Mouse (Mus musculus): Measurements from ENCODE around the gene Vmn1r172. TPM values are rescaled to one million over a fixed set of nuclear protein-coding genes. Genes with fewer than 3 reads are reported as not detected.

Gene Vmn1r172
- not detected in 2 replicates for polyA plus RNA-seq (2015; fragmentation: Nextera tagmentation; extraction: Ambion mirVana)

GRCm38 (mm10) chr7:23658016-23658415 lies at the start of gene Vmn1r172:
Gene Vmn1r172 (plus strand): TSS chr7:23658316.

GRCm38 (mm10) chr7:23630422-23630821 lies 27.7 kb upstream of the Vmn1r172 start, which contains the start of gene Vmn1r171:
Gene Vmn1r171 (plus strand): TSS chr7:23630722.

GRCm38 (mm10) chr7:23700403-23700802 lies 42.3 kb downstream of the Vmn1r172 start, which contains the start of gene Vmn1r173:
Gene Vmn1r173 (plus strand): TSS chr7:23700703.

Other genes with a start within 250 kb of the Vmn1r172 start
- not detected in 2 replicates for gene Vmn1r167, start 151.1 kb upstream of the Vmn1r172 start, polyA plus RNA-seq (2015; fragmentation: Nextera tagmentation; extraction: Ambion mirVana)
- gene Vmn1r168, start 118.6 kb upstream of the Vmn1r172 start, polyA plus RNA-seq (2015; fragmentation: Nextera tagmentation; extraction: Ambion mirVana) = not detected in 2 replicates
- not detected in 2 replicates for gene Vmn1r169, start 82.8 kb upstream of the Vmn1r172 start, polyA plus RNA-seq (2015; fragmentation: Nextera tagmentation; extraction: Ambion mirVana)
- not detected in 2 replicates for gene Vmn1r170, start 52.1 kb upstream of the Vmn1r172 start, polyA plus RNA-seq (2015; fragmentation: Nextera tagmentation; extraction: Ambion mirVana)
- gene Vmn1r171, start 27.6 kb upstream of the Vmn1r172 start, polyA plus RNA-seq (2015; fragmentation: Nextera tagmentation; extraction: Ambion mirVana) = not detected in 2 replicates
- gene Vmn1r173, start 42.4 kb downstream of the Vmn1r172 start, polyA plus RNA-seq (2015; fragmentation: Nextera tagmentation; extraction: Ambion mirVana) = not detected in 2 replicates
- not detected in 2 replicates for gene Vmn1r174, start 94.0 kb downstream of the Vmn1r172 start, polyA plus RNA-seq (2015; fragmentation: Nextera tagmentation; extraction: Ambion mirVana)
- gene Vmn1r175, start 152.3 kb downstream of the Vmn1r172 start, polyA plus RNA-seq (2015; fragmentation: Nextera tagmentation; extraction: Ambion mirVana) = not detected in 2 replicates
- gene Vmn1r176, start 179.1 kb downstream of the Vmn1r172 start, polyA plus RNA-seq (2015; fragmentation: Nextera tagmentation; extraction: Ambion mirVana) = not detected in 2 replicates
- not detected in 2 replicates for gene Vmn1r177, start 208.1 kb downstream of the Vmn1r172 start, polyA plus RNA-seq (2015; fragmentation: Nextera tagmentation; extraction: Ambion mirVana)
- gene Vmn1r178, start 233.7 kb downstream of the Vmn1r172 start, polyA plus RNA-seq (2015; fragmentation: Nextera tagmentation; extraction: Ambion mirVana) = not detected in 2 replicates

Measured in spleen, postnatal 0 days (tissue).